Comparison of ENCODE assay signal across 22 mouse cellular contexts in genomic region chr7:35750873-35751272, GRCm38 (mm10).
"Had no signal": no experiment of that assay in that cellular context is flagged by ENCODE, and none has a peak within 500 bp of the region (broad histone marks: within the 10 kb centered on the region; RNA-seq: fewer than 3 reads in every experiment).

No protein-coding gene starts in this region.

- H3K4me2 ChIP-seq: limb, embryonic 13.5 days; liver, embryonic 12.5 days; liver, embryonic 15.5 days; lung, embryonic 15.5 days; midbrain, embryonic 13.5 days; neural tube, embryonic 13.5 days had no signal

- H3K4me3 ChIP-seq: layer of hippocampus, adult 2 months; limb, embryonic 10.5 days; limb, embryonic 13.5 days; liver, embryonic 12.5 days; liver, embryonic 15.5 days; lung, embryonic 15.5 days; midbrain, embryonic 10.5 days; midbrain, embryonic 13.5 days; myocyte; neural tube, embryonic 13.5 days had no signal

- ATAC-seq: liver, embryonic 12.5 days; midbrain, embryonic 13.5 days; midbrain, embryonic 16.5 days had no signal

- DNase-seq: kidney, adult 2 months; kidney, postnatal 25 days; layer of hippocampus, adult 9-11 months; liver; lung, adult 18-20 months; lung, postnatal 10 days; lung, postnatal 4 days; retina, postnatal 1 day; thymus, postnatal 25 days had no signal

- H3K27ac ChIP-seq: kidney, postnatal 0 days; layer of hippocampus, adult 2 months; limb, embryonic 10.5 days; limb, embryonic 13.5 days; liver, embryonic 12.5 days; liver, embryonic 15.5 days; lung, embryonic 15.5 days; midbrain, embryonic 10.5 days; midbrain, embryonic 13.5 days; neural tube, embryonic 13.5 days had no signal

- H3K27me3 ChIP-seq: limb, embryonic 13.5 days; liver, embryonic 12.5 days; liver, embryonic 15.5 days; lung, embryonic 15.5 days; megakaryocyte, embryonic 14.5 days; neural tube, embryonic 13.5 days had no signal

- H3K9ac ChIP-seq: limb, embryonic 13.5 days; liver, embryonic 12.5 days; liver, embryonic 15.5 days; lung, embryonic 15.5 days; midbrain, embryonic 13.5 days; neural tube, embryonic 13.5 days had no signal

- H3K9me3 ChIP-seq: limb, embryonic 10.5 days; limb, embryonic 13.5 days; liver, embryonic 12.5 days; liver, embryonic 15.5 days; lung, embryonic 15.5 days; midbrain, embryonic 10.5 days; midbrain, embryonic 13.5 days; neural tube, embryonic 13.5 days had no signal
